Mouse (Mus musculus): ENCODE results near the gene Slc6a19.

The Slc6a19 gene

GRCm38 (mm10) chr13:73704694-73705325 lies at the start of gene Slc6a19:
Gene Slc6a19, minus strand, starts transcription at chr13:73704865.
- DNase-seq (ENCODE audit: low read depth in 2 of 2, low spot score in 2 of 2), result no peak

GRCm38 (mm10) chr13:73751284-73751683 lies 46.6 kb upstream of the Slc6a19 start:
- DNase-seq (ENCODE audit: low read depth in 2 of 2, low spot score in 2 of 2), result no peak

GRCm38 (mm10) chr13:73750435-73750834 lies 45.8 kb upstream of the Slc6a19 start:
- DNase-seq (ENCODE audit: low read depth in 2 of 2, low spot score in 2 of 2), result no peak

- peak; percentile 50 to 53 for DNase-seq (ENCODE audit: low read depth in 2 of 2, low spot score in 2 of 2)
Observed at GRCm38 (mm10) chr13:73748663-73749440, 44.2 kb upstream of the Slc6a19 start.

GRCm38 (mm10) chr13:73743662-73744061 lies 39.0 kb upstream of the Slc6a19 start:
- DNase-seq (ENCODE audit: low read depth in 2 of 2, low spot score in 2 of 2), result no peak

- no peak for DNase-seq (ENCODE audit: low read depth in 2 of 2, low spot score in 2 of 2)
Observed at GRCm38 (mm10) chr13:73742944-73743343, 38.3 kb upstream of the Slc6a19 start.

GRCm38 (mm10) chr13:73740399-73740944 lies 35.8 kb upstream of the Slc6a19 start:
- DNase-seq (ENCODE audit: low read depth in 2 of 2, low spot score in 2 of 2), result peak in 1 of 2 experiments; percentile 37

GRCm38 (mm10) chr13:73736943-73737342 lies 32.3 kb upstream of the Slc6a19 start:
- DNase-seq (ENCODE audit: low read depth in 2 of 2, low spot score in 2 of 2), result peak; percentile 67 to 74

GRCm38 (mm10) chr13:73735928-73736327 lies 31.3 kb upstream of the Slc6a19 start:
- no peak for DNase-seq (ENCODE audit: low read depth in 2 of 2, low spot score in 2 of 2)

GRCm38 (mm10) chr13:73735270-73735669 lies 30.6 kb upstream of the Slc6a19 start:
- no peak for DNase-seq (ENCODE audit: low read depth in 2 of 2, low spot score in 2 of 2)

- no peak for DNase-seq (ENCODE audit: low read depth in 2 of 2, low spot score in 2 of 2)
Observed at GRCm38 (mm10) chr13:73734379-73734778, 29.7 kb upstream of the Slc6a19 start.

- no peak for DNase-seq (ENCODE audit: low read depth in 2 of 2, low spot score in 2 of 2)
Observed at GRCm38 (mm10) chr13:73732742-73733700, 28.4 kb upstream of the Slc6a19 start, which contains the start of gene Slc12a7. Gene Slc12a7, plus strand, starts transcription at chr13:73733094.

GRCm38 (mm10) chr13:73732235-73732634 lies 27.6 kb upstream of the Slc6a19 start:
- no peak for DNase-seq (ENCODE audit: low read depth in 2 of 2, low spot score in 2 of 2)

GRCm38 (mm10) chr13:73730913-73731312 lies 26.2 kb upstream of the Slc6a19 start:
- DNase-seq (ENCODE audit: low read depth in 2 of 2, low spot score in 2 of 2), result no peak

GRCm38 (mm10) chr13:73728633-73729032 lies 24.0 kb upstream of the Slc6a19 start:
- no peak for DNase-seq (ENCODE audit: low read depth in 2 of 2, low spot score in 2 of 2)

- no peak for DNase-seq (ENCODE audit: low read depth in 2 of 2, low spot score in 2 of 2)
Observed at GRCm38 (mm10) chr13:73727621-73728025, 23.0 kb upstream of the Slc6a19 start.

- peak; percentile 47 to 59 for DNase-seq (ENCODE audit: low read depth in 2 of 2, low spot score in 2 of 2)
Observed at GRCm38 (mm10) chr13:73725315-73725714, 20.6 kb upstream of the Slc6a19 start.

GRCm38 (mm10) chr13:73723081-73723668 lies 18.5 kb upstream of the Slc6a19 start:
- DNase-seq (ENCODE audit: low read depth in 2 of 2, low spot score in 2 of 2), result peak; percentile 55 to 71

GRCm38 (mm10) chr13:73720241-73720640 lies 15.6 kb upstream of the Slc6a19 start:
- no peak for DNase-seq (ENCODE audit: low read depth in 2 of 2, low spot score in 2 of 2)

- DNase-seq (ENCODE audit: low read depth in 2 of 2, low spot score in 2 of 2), result peak; percentile 81 to 86
Observed at GRCm38 (mm10) chr13:73718225-73718624, 13.6 kb upstream of the Slc6a19 start.

GRCm38 (mm10) chr13:73714020-73714419 lies 9.4 kb upstream of the Slc6a19 start:
- peak; percentile 58 to 63 for DNase-seq (ENCODE audit: low read depth in 2 of 2, low spot score in 2 of 2)
